Mouse (Mus musculus): ENCODE measurements around the gene C130050O18Rik. TPM values are rescaled to one million over a fixed set of nuclear protein-coding genes. Genes with fewer than 3 reads are reported as not detected.

Gene C130050O18Rik
- polyA plus RNA-seq, 1 experiment from 2014 or later, result 1.9 TPM

GRCm38 (mm10) chr5:139425198-139425597, 20.1 kb downstream of the C130050O18Rik start:
- 71% methylated on average over 9 of the region's 9 CpGs for WGBS (ENCODE audit: insufficient replicate concordance)
- no peak for DNase-seq

GRCm38 (mm10) chr5:139427001-139427400, 21.9 kb downstream of the C130050O18Rik start:
- 81% methylated on average over 9 of the region's 9 CpGs for WGBS (ENCODE audit: insufficient replicate concordance)
- no peaks in the 10 kb centered on the region for H3K36me3 ChIP-seq (replicated peaks; ENCODE audit: insufficient read depth, low read length)
- H3K9ac ChIP-seq (replicated peaks), result no peak overlapping the region
- TF ChIP-seq EP300 (IDR thresholded peaks at IDR 0.05; ENCODE audit: low read depth) (no peak), CTCF (IDR thresholded peaks at IDR 0.05; ENCODE audit: low read depth) (no peak)
- no peaks in the 10 kb centered on the region for H3K4me1 ChIP-seq (ENCODE audit: insufficient read depth)
- no peaks in the 10 kb centered on the region for H3K27me3 ChIP-seq (ENCODE audit: insufficient read depth, low read length)
- H3K9me3 ChIP-seq (ENCODE audit: low read length), result no peaks in the 10 kb centered on the region
- H3K4me3 ChIP-seq (ENCODE audit: low read depth, low read length), result no peak overlapping the region
- no peak overlapping the region for H3K27ac ChIP-seq (ENCODE audit: low read depth)
- DNase-seq (no peak), ATAC-seq (no peak)
- H3K4me2 ChIP-seq (ENCODE audit: low read depth, low read length), result no peak overlapping the region

More at GRCm38 (mm10) chr5:139425198-139425597, 20.1 kb downstream of the C130050O18Rik start:
- no peaks in the 10 kb centered on the region for H3K9me3 ChIP-seq (ENCODE audit: low read length)
- no peaks in the 10 kb centered on the region for H3K27me3 ChIP-seq (ENCODE audit: insufficient read depth, low read length)
- H3K27ac ChIP-seq (ENCODE audit: low read depth), result no peak overlapping the region
- no peaks in the 10 kb centered on the region for H3K36me3 ChIP-seq (replicated peaks; ENCODE audit: insufficient read depth, low read length)
- TF ChIP-seq CTCF (IDR thresholded peaks at IDR 0.05; ENCODE audit: low read depth), result no peak
- TF ChIP-seq EP300 (IDR thresholded peaks at IDR 0.05; ENCODE audit: low read depth), result no peak
- H3K4me2 ChIP-seq (ENCODE audit: low read depth, low read length), result no peak overlapping the region
- no peak overlapping the region for H3K4me3 ChIP-seq (ENCODE audit: low read depth, low read length)
- no peak for ATAC-seq
- no peaks in the 10 kb centered on the region for H3K4me1 ChIP-seq (ENCODE audit: insufficient read depth)
- no peak overlapping the region for H3K9ac ChIP-seq (replicated peaks)

DNA sequence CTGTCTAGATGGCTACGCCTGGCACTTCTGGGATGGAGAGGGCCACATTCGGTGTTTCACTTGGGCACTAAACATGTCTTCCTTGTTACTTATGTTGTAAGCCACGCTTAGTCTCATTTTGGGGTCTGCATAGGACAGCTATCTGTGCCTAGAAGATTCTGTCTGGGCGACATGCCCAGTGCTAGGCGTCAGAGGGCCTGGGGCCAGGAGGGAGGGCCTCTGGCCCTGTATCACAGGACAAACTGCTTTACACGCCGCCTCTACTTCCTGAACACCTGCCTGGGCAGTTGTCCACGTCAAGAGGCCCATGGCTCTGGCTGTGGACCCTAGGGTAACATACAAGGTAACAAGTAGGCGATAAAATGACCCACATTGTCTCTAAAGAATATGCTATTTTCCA, 22.9 kb downstream of the C130050O18Rik start:
- H3K9ac ChIP-seq (replicated peaks), result no peak overlapping the region
- no peaks in the 10 kb centered on the region for H3K36me3 ChIP-seq (replicated peaks; ENCODE audit: insufficient read depth, low read length)
- no peak overlapping the region for H3K4me3 ChIP-seq (ENCODE audit: low read depth, low read length)
- H3K9me3 ChIP-seq (ENCODE audit: low read length), result no peaks in the 10 kb centered on the region
- no peaks in the 10 kb centered on the region for H3K4me1 ChIP-seq (ENCODE audit: insufficient read depth)
- no peak for ATAC-seq
- no peaks in the 10 kb centered on the region for H3K27me3 ChIP-seq (ENCODE audit: insufficient read depth, low read length)
- DNase-seq, result no peak
- TF ChIP-seq CTCF (IDR thresholded peaks at IDR 0.05; ENCODE audit: low read depth), result no peak
- no peak for TF ChIP-seq EP300 (IDR thresholded peaks at IDR 0.05; ENCODE audit: low read depth)
- H3K4me2 ChIP-seq (ENCODE audit: low read depth, low read length), result no peak overlapping the region
- H3K27ac ChIP-seq (ENCODE audit: low read depth), result no peak overlapping the region
- 74% methylated on average over 9 of the region's 9 CpGs for WGBS (ENCODE audit: insufficient replicate concordance)

DNA sequence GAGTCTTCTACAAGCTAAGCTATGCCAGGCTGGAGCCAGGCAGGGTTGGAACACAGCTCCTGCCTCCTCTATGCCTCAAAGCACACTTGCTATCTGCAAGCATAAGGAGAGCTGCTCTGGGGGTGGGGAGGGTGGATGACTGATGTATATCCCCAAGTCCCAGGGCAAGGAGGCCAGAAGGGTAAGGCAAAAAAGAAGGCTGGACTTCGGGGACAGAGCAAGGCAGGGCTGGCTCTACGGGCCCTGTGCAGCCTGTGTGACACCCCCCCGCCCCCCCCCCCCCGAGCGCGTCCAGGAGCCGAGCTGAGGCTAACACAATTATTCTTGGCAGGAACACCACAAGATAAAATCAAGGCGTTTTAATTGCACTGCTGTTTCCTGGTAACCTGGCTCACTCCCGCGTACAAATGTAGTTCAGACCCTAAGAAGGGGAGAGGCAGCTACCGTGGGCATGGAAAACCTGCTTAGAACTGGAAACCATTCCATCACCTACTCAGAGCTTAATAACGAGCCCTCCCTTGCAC, 24.8 kb downstream of the C130050O18Rik start:
- no peak overlapping the region for H3K27ac ChIP-seq (ENCODE audit: low read depth)
- 49% methylated on average over 10 of the region's 12 CpGs for WGBS (ENCODE audit: insufficient replicate concordance)
- H3K4me2 ChIP-seq (ENCODE audit: low read depth, low read length), result no peak overlapping the region

GRCm38 (mm10) chr5:139432333-139432732, 27.3 kb downstream of the C130050O18Rik start:
- no peaks in the 10 kb centered on the region for H3K27me3 ChIP-seq (ENCODE audit: insufficient read depth, low read length)
- TF ChIP-seq CTCF (IDR thresholded peaks at IDR 0.05; ENCODE audit: low read depth) (no peak), EP300 (IDR thresholded peaks at IDR 0.05; ENCODE audit: low read depth) (no peak)
- H3K36me3 ChIP-seq (replicated peaks; ENCODE audit: insufficient read depth, low read length), result no peaks in the 10 kb centered on the region
- no peak overlapping the region for H3K4me2 ChIP-seq (ENCODE audit: low read depth, low read length)
- WGBS (ENCODE audit: insufficient replicate concordance), result 79% methylated on average over 6 of the region's 6 CpGs
- H3K9me3 ChIP-seq (ENCODE audit: low read length), result no peaks in the 10 kb centered on the region
- H3K4me3 ChIP-seq (ENCODE audit: low read depth, low read length), result no peak overlapping the region
- no peak overlapping the region for H3K27ac ChIP-seq (ENCODE audit: low read depth)
- DNase-seq, result no peak
- no peak for ATAC-seq
- H3K4me1 ChIP-seq (ENCODE audit: insufficient read depth), result no peaks in the 10 kb centered on the region
- no peak overlapping the region for H3K9ac ChIP-seq (replicated peaks)

More for the DNA sequence above, 24.8 kb downstream of the C130050O18Rik start:
- DNase-seq (no peak), ATAC-seq (no peak)
- Histone ChIP-seq H3K9me3 (ENCODE audit: low read length) (no peaks in the 10 kb centered on the region), H3K9ac (replicated peaks) (no peak overlapping the region), H3K36me3 (replicated peaks; ENCODE audit: insufficient read depth, low read length) (no peaks in the 10 kb centered on the region), H3K27me3 (ENCODE audit: insufficient read depth, low read length) (no peaks in the 10 kb centered on the region), H3K4me1 (ENCODE audit: insufficient read depth) (no peaks in the 10 kb centered on the region), H3K4me3 (ENCODE audit: low read depth, low read length) (no peak overlapping the region)
- TF ChIP-seq CTCF (IDR thresholded peaks at IDR 0.05; ENCODE audit: low read depth), result no peak
- TF ChIP-seq EP300 (IDR thresholded peaks at IDR 0.05; ENCODE audit: low read depth), result no peak

DNA sequence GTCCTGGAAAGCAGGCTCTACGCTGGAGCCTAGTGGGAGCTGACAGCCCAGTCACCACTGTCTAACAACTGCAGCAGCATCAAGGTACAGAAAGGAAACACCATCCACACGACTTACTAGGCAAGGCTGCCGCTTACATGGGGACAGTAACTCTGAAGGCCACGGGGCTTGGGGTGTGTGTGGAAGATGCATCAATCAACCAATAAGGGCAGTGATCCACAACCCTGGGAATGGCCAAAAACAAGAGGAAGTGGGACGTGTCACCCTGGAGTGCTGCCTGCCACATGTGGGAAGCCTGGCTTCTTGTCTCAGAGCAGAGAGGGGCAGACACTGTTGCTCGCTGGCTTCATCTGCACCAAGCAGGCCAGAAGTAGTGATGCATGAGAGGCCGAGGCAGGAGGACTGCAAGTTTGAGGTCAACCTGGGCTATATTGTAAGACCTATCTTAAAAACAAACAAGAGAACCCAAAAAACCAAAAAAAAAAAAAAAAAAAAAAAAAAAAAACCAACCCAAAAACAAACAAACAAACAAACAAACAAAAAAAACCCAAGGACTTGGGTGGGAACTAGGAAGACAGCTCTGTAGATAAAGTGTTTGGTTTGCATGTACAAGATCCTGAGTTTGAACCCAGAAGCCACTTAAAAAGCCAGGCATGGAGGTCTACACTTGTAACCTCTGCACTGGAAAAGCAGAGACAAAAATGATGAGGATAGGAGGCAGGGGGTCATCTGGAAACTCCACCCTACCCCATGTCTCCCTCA, 27.8 kb downstream of the C130050O18Rik start:
- H3K27me3 ChIP-seq (ENCODE audit: insufficient read depth, low read length), result no peaks in the 10 kb centered on the region
- no peak for ATAC-seq
- no peak overlapping the region for H3K9ac ChIP-seq (replicated peaks)
- no peak for TF ChIP-seq CTCF (IDR thresholded peaks at IDR 0.05; ENCODE audit: low read depth)
- TF ChIP-seq EP300 (IDR thresholded peaks at IDR 0.05; ENCODE audit: low read depth), result no peak
- H3K27ac ChIP-seq (ENCODE audit: low read depth), result no peak overlapping the region
- no peaks in the 10 kb centered on the region for H3K36me3 ChIP-seq (replicated peaks; ENCODE audit: insufficient read depth, low read length)
- H3K4me3 ChIP-seq (ENCODE audit: low read depth, low read length), result no peak overlapping the region
- H3K4me2 ChIP-seq (ENCODE audit: low read depth, low read length), result no peak overlapping the region
- 76% methylated on average over 7 of the region's 7 CpGs for WGBS (ENCODE audit: insufficient replicate concordance)
- peaks cover 2% of the 10 kb centered on the region; the same call in 1 of the 2 replicates for H3K4me1 ChIP-seq (ENCODE audit: insufficient read depth)
- no peaks in the 10 kb centered on the region for H3K9me3 ChIP-seq (ENCODE audit: low read length)
- no peak for DNase-seq

All from liver, postnatal 0 days (tissue).